Mouse (Mus musculus) c-Kit-positive CD71-negative TER-119-negative erythroid progenitor cells, embryonic 14.5 days (primary cell): ENCODE results near the gene Cyp21a1.
A peak's percentile ranks its signal among the peaks of the same experiment; 100 is the strongest.
"Not testable (repeated sequence)": the region's sequence is repeated elsewhere in the genome, so short reads cannot be mapped to it uniquely, and the experiment has no call there.

Experiments used
- DNase-seq: peaks from one replicate; pipeline ENCODE4 v3.0.0-alpha.2; 2013; ENCODE audit warnings: low read depth

Cyp21a1 gene

GRCm38 (mm10) chr17:34804871-34805562 lies 656 bp upstream of the Cyp21a1 start:
- peak; percentile 6 for DNase-seq

GRCm38 (mm10) chr17:34803367-34803766 lies 994 bp downstream of the Cyp21a1 start:
- not testable (repeated sequence) for DNase-seq

- not testable (repeated sequence) for DNase-seq
These were observed 1.6 kb downstream of the Cyp21a1 start for GRCm38 (mm10) chr17:34802756-34803155.

GRCm38 (mm10) chr17:34800781-34801305 lies 3.5 kb downstream of the Cyp21a1 start:
- DNase-seq = not testable (repeated sequence)

DNA sequence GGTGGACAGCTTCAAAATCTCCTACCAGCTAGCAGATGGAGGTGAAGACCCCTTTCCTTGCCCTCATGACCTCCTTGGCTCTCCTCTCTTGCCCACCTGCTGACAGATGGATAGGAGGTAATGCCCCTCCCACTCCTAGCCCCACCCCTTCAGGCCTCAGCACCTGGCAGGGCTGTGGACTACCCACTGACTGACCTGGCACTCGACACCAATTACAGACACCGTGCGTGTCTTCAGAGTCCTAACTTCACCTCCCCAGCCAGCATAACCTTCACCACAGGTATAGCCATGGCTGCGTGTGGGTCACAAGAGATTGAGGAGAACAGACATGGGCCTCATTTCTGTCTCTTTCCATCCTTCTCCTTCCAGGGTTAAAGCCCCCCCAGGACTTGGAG lies 4.8 kb downstream of the Cyp21a1 start:
- DNase-seq = no peak

DNA sequence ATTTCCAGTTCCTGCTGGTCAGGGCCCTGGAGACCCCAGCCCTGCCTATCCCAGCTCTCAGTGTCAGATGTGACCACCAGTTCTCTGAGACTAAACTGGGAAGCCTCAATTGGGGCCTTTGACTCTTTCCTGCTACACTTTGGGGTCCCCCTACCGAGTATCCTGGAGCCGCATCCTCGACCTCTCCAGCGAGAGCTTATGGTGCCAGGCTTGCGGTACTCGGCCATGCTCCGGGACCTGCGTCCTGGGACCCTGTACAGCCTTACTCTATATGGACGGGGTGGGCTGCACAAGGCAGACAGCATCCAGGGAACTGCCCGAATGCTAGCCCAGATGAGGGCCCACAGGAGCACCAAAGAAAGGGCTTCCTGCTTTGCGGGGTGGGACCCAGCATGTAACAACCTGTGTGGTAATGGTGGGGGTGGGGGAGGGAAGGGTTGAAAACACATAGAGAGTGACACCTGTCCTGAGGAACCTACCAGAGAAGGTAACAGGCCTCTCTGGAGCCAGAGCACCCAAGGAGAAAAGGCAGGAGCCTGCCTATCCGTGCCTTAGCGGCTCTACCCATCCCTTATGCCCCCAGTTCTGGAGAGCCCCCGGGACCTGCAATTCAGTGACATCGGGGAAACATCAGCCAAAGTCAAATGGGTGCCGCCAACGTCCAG lies 5.4 kb downstream of the Cyp21a1 start:
- DNase-seq = no peak

DNA sequence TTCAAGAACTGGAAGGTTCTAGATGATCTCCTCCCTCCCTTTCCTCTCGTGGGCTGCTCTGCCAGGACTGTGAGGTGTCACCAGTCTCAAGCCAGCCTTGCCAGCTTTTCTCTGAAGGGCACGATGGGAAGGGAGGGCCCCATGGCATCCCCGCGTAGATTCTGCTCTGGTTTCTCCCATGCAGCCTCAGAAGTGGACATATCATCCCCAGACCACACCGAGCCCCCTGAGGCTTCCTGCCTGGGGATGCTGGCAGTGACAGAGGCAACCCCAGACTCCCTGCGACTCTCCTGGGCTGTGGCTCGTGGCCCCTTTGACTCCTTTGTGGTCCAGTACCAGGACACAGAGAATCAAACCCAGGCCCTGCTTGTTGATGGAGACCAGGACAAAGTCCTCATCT lies 6.3 kb downstream of the Cyp21a1 start:
- not testable (repeated sequence) for DNase-seq

- DNase-seq = not testable (repeated sequence)
These were observed 7.0 kb downstream of the Cyp21a1 start for GRCm38 (mm10) chr17:34797211-34797995.

DNA sequence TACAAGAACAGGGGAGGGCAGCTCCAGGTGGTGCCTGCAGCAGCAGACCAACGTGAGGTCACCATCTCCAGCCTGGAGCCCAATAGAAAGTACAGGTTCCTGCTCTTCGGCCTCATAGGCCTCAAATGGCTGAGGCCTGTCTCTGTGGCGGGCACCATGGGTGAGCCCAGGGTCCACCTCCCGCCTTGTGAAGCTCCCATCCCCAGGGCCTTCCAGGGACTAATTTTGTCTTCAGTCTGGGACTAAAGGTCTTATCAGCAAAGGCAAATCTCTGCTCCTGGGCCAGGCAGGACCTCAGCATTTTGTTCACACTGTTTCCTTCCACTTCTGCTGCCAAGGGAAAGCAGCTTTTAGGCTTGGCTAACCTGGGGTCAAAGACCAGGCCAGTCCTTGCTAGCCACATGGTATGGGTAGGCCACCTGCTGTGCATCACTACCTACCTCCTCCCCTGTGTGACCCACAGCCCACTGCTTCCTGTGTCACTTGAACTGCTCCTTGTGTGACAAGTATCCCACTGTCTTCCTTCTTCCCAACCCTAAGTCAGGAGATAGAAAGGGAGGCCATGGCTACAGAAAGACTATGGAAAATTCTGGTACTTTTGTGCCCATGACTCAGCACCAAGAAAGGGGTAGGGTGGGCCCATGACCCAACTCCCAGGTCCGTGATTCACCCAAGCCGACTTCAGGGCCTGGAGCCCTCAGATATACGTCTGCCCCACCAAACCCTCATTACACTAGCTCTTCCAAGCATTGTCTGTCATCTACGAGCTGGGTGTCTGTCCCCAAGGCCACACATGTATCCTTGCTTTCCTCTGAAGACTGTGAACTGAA lies 7.8 kb downstream of the Cyp21a1 start:
- no peak for DNase-seq

DNA sequence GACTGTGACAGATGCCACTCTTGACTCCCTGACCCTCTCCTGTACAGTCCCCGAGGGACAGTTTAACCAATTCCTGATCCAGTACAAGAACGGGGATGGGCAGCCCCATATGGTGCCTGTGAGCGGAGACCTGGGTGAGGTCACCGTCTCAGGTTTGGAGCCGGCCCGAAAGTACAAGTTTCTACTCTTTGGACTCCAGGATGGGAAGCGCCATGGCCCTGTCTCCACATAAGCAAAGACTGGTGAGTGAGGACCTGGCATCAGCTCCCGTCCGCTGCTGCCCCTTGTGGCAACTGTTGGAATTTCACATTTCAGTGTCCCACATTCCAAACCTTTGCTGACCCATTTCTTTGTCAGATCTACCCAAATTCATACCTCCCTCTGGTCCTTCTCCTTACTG lies 8.7 kb downstream of the Cyp21a1 start:
- no peak for DNase-seq

DNA sequence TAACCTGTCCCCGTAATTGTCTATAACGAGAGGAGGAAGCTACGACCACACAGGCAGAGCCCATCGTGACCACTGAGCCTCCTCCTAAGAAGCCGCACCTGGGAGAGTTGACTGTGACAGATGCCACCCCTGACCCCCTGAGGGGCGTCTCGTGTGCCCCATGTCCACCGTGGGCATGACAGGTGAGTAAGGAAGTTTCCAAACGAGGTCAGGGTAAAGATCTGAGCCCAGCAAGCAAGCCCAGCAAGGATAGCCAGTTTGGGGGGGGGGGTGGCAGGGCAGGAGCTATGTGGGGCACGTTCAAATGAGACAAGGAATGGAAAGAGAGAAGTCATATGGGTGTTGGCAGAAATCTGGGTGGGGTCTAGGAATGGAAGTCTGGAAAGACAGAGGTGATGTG lies 9.3 kb downstream of the Cyp21a1 start:
- DNase-seq = no peak

DNA sequence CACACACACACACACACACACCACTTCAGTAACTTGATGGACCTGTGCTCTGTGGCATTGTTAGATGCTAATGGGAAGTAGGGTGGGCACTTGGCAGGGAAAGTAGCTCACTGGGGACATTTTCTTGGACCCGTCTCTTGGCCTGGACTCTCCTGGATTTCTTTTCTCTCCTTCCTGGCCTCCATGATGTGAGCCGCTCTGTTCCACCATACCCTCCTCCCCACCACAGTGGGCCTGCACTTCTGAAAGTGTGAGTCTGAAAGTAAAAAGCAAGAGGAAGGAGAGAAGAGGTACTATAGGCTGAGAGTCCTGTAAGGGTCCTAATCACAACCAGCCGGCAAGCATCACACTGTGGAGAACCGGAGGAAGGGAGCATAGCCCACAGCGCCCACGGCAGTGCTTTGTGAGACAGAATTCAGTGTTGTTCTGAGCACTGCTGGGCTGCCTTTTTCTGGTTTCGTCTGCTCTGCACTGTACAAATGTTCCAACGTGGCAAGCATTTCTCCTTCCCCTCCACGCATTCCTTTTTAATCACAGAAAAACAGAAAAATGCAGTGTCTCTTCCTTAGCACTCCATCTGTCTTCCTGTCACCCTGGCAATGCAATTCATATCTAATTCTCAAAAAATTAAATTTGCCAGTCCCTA lies 26.6 kb downstream of the Cyp21a1 start:
- no peak for DNase-seq

GRCm38 (mm10) chr17:34761471-34761870 lies 42.9 kb downstream of the Cyp21a1 start:
- no peak for DNase-seq
